Mouse (Mus musculus) limb, embryonic 10.5 days (tissue): ENCODE measurements around the gene Tpgs1. TPM values are rescaled to one million over a fixed set of nuclear protein-coding genes. Genes with fewer than 3 reads are reported as not detected.

Source experiments
- DNase-seq: peaks from one replicate; pipeline ENCODE4 v3.0.0-alpha.2; 2017; ENCODE audit warnings: low spot score
- H3K27ac ChIP-seq: fragments of 300-500 bp; sonication (generic); 2 replicates; pipeline ENCODE4 v1.5.1; 2016; ENCODE audit warnings: mild to moderate bottlenecking
- H3K27me3 ChIP-seq: fragments of 300-500 bp; sonication (generic); 2 replicates; pipeline ENCODE4 v1.6.1; 2016; ENCODE audit warnings: low read depth, mild to moderate bottlenecking; ENCODE audit not compliant: poor library complexity, severe bottlenecking
- H3K36me3 ChIP-seq: fragments of 300-500 bp; sonication (generic); 2 replicates; pipeline ENCODE4 v1.6.1; 2016; ENCODE audit warnings: mild to moderate bottlenecking, moderate library complexity
- H3K4me1 ChIP-seq: fragments of 300-500 bp; sonication (generic); 2 replicates; pipeline ENCODE4 v1.6.1; 2016
- H3K4me3 ChIP-seq: fragments of 300-500 bp; sonication (generic); 2 replicates; pipeline ENCODE4 v1.5.1; 2016; ENCODE audit warnings: mild to moderate bottlenecking, moderate library complexity
- H3K9me3 ChIP-seq: fragments of 300-500 bp; sonication (generic); replicated peaks from 2 replicates; pipeline ENCODE4 v1.6.1; 2016; ENCODE audit warnings: mild to moderate bottlenecking
- WGBS: fragments of 180-500 bp; shearing (Covaris S2); methylation state at CpG from one replicate; pipeline ENCODE4 v1.1.7; 2016; 5-methylcytosine and 5-hydroxymethylcytosine counted together
- polyA plus RNA-seq: library from polyadenylated mRNA; unstranded; fragments of >200 nt; fragmentation: Nextera tagmentation; extraction: Ambion mirVana; gene quantifications from 2 replicates; pipeline ENCODE4 v1.2.1, GENCODE M21; 2016

Gene Tpgs1
- polyA plus RNA-seq, 1 experiment from 2014 or later, result 73.0 TPM

GRCm38 (mm10) chr10:79712029-79712428 is 42.9 kb downstream of the Tpgs1 start:
- Histone ChIP-seq H3K27me3 (peaks cover 39% of the 10 kb centered on the region), H3K9me3 (no peaks in the 10 kb centered on the region), H3K4me1 (peaks cover 21% of the 10 kb centered on the region), H3K4me3 (no peak overlapping the region), H3K36me3 (peaks cover 60% of the 10 kb centered on the region), H3K27ac (no peak overlapping the region)
- 96% methylated on average over 1 of the region's 1 CpGs for WGBS
- no peak for DNase-seq

GRCm38 (mm10) chr10:79712499-79713126 is 43.4 kb downstream of the Tpgs1 start:
- Histone ChIP-seq H3K36me3 (peaks cover 54% of the 10 kb centered on the region), H3K9me3 (no peaks in the 10 kb centered on the region), H3K4me3 (no peak overlapping the region), H3K4me1 (peaks cover 21% of the 10 kb centered on the region), H3K27me3 (peaks cover 45% of the 10 kb centered on the region), H3K27ac (no peak overlapping the region)
- WGBS, result 8% methylated on average over 6 of the region's 6 CpGs
- DNase-seq, result peak; percentile 86

DNA sequence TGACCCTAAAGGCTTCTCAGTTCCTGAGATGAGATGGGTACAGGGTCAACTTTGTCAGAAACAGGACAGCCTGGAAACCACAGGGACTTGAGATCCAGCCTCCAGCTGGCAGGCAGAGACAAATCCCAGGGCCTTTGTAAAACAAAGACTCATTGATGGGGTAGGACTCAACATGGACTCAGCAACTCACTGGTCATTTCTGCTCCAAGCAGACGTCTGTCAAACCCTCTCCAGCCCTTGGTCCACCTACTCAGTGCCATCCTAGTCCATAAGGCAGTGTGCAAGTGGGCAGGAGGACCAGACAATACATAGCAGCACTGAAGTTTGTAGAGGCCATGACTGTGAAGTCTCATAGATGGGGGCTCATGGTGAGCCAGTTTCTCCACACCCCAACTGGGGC is 44.0 kb downstream of the Tpgs1 start:
- no peak for DNase-seq
- Histone ChIP-seq H3K27ac (no peak overlapping the region), H3K4me3 (no peak overlapping the region), H3K9me3 (no peaks in the 10 kb centered on the region), H3K4me1 (peaks cover 19% of the 10 kb centered on the region), H3K27me3 (peaks cover 50% of the 10 kb centered on the region), H3K36me3 (peaks cover 48% of the 10 kb centered on the region)
- WGBS, result 35% methylated on average over 1 of the region's 1 CpGs

DNA sequence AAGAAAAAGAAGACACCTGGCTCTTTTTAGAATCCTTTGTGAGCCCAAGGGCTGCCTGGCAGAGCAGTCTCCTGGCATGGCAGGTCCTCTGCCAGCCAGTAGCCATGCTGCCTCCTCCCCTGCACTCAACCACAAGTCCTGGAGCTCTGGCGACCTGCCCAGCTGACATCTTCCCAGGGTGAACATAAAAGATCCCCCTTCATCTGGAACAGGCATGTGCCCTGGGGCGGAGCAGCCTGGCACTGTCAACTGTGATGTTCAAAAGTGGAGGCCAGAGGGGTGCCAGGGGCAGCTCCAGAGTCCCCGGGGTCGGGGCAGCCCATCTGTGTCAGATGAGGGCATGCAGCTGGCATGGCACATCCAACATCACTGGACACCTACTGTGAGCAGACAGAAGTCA is 45.8 kb downstream of the Tpgs1 start:
- no peaks in the 10 kb centered on the region for H3K9me3 ChIP-seq
- DNase-seq, result no peak
- H3K27me3 ChIP-seq, result peaks cover 69% of the 10 kb centered on the region
- H3K27ac ChIP-seq, result no peak overlapping the region
- H3K36me3 ChIP-seq, result peaks cover 30% of the 10 kb centered on the region
- WGBS, result 74% methylated on average over 4 of the region's 4 CpGs
- peaks cover 19% of the 10 kb centered on the region for H3K4me1 ChIP-seq
- no peak overlapping the region for H3K4me3 ChIP-seq

DNA sequence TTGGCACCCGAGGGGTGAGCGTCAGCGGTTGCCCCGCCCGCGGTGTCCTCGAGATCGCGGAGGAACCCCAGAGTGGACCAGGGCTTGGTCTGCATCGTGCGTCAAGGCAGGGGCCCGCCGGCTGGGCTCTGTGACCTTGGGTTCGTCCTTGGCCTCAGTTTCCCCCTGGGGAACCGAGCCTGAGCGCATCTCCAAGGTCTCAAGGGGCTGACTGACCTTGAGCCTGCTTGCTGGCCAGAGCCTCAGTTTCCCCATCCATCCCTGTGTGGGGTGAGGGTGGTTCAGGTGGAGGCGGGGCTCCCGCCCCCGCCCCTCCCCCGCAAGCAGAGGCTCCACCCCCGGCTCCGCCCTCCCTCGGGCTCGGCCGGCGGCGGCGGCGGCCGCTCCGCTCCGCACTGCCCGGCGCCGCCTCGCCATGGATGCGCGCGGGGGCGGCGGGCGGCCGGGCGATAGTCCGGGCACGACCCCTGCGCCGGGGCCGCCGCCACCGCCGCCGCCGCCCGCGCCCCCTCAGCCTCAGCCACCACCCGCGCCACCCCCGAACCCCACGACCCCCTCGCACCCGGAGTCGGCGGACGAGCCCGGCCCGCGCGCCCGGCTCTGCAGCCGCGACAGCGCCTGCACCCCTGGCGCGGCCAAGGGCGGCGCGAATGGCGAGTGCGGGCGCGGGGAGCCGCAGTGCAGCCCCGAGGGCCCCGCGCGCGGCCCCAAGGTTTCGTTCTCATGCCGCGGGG is 47.3 kb downstream of the Tpgs1 start, which contains the start of gene Hcn2:
Hcn2 (plus strand) TSS at position 381 of the 734 bp plus-strand sequence.
- WGBS, result 5% methylated on average over 79 of the region's 91 CpGs
- H3K27ac ChIP-seq, result no peak within 1 kb of the TSS

GRCm38 (mm10) chr10:79716988-79717355 is 47.8 kb downstream of the Tpgs1 start:
- H3K27ac ChIP-seq, result no peak overlapping the region
- under 1% methylated on average over 44 of the region's 44 CpGs for WGBS
- peaks cover 19% of the 10 kb centered on the region for H3K4me1 ChIP-seq
- no peak for DNase-seq
- no peaks in the 10 kb centered on the region for H3K9me3 ChIP-seq
- peaks cover 10% of the 10 kb centered on the region for H3K36me3 ChIP-seq
- peaks cover 80% of the 10 kb centered on the region for H3K27me3 ChIP-seq
- H3K4me3 ChIP-seq, result peak overlapping the region; percentile 61

More for the DNA sequence above, 47.3 kb downstream of the Tpgs1 start, which contains the start of gene Hcn2:
- Histone ChIP-seq H3K9me3 (no peaks in the 10 kb centered on the region), H3K36me3 (peaks cover 16% of the 10 kb centered on the region), H3K27me3 (peaks cover 80% of the 10 kb centered on the region), H3K4me3 (peak within 1 kb of the TSS; percentile 61), H3K4me1 (peaks cover 19% of the 10 kb centered on the region)
- no peak for DNase-seq

DNA sequence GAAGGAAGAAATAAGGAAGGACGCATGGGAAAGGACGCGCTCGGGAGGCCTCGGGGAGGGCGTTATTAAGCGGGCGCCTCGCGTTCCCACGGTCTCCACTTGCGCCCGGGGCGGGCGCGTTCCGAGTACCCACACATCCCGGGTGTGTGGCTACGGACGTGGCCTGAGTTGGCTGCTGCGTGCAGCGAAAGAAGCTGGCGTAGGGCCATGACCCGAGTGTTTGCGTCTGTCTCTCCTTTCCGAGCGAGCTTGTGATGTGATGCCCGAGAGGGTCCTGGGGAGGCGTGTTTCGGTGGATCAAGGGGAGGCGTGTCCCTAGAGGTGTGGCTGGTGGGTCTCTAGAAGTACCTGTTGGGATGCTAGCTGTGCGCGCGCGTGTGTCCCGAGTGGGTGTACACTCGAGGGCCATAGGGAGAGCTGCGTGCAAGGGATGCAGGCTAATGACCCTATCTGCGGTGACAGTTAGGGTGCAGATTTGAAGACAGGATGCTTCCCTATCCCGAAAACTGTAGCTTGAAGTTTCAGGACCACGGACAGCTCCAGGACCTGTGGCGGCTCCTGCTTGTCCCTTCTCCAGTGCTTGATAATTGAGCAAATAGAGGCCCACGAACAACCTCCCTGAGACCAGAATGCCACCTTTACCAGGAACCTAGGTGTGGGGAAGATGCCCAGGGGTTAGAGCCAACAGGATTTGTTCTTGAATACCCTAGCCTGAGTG is 48.6 kb downstream of the Tpgs1 start:
- peak; percentile 90 for DNase-seq
- Histone ChIP-seq H3K27me3 (peaks cover 80% of the 10 kb centered on the region), H3K9me3 (no peaks in the 10 kb centered on the region), H3K4me1 (peaks cover 19% of the 10 kb centered on the region), H3K27ac (no peak overlapping the region), H3K36me3 (peaks cover 2% of the 10 kb centered on the region; the same call in 1 of the 2 replicates), H3K4me3 (peak overlapping the region; percentile 61)
- WGBS, result 6% methylated on average over 43 of the region's 43 CpGs

- peaks cover 19% of the 10 kb centered on the region for H3K4me1 ChIP-seq
- no peaks in the 10 kb centered on the region for H3K36me3 ChIP-seq
- H3K27ac ChIP-seq, result no peak overlapping the region
- H3K4me3 ChIP-seq, result no peak overlapping the region
- WGBS, result 74% methylated on average over 5 of the region's 5 CpGs
- DNase-seq, result no peak
- peaks cover 50% of the 10 kb centered on the region for H3K27me3 ChIP-seq
- H3K9me3 ChIP-seq, result no peaks in the 10 kb centered on the region
These were observed 51.9 kb downstream of the Tpgs1 start for GRCm38 (mm10) chr10:79721089-79721488.

DNA sequence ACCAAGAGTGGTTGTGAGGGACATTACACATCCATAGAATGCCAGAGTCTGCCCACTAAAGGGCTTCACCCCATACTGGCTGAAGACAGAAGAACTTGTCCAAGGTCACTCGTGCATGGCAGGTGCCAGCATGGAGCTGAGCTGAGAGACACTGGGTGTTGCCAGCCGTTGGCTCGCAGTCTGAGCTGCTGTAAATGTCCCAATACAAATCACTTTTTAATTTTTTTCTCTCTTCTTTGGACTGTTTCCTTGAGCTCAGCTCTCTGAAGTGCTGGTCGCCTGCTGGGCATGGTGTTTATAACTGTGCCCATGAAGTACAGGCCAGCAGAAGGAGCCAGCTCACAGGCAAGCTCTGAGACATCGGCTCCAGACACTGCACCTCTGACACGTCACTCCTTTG is 53.9 kb downstream of the Tpgs1 start:
- no peaks in the 10 kb centered on the region for H3K36me3 ChIP-seq

GRCm38 (mm10) chr10:79723692-79724091 is 54.5 kb downstream of the Tpgs1 start:
- Histone ChIP-seq H3K27ac (no peak overlapping the region), H3K27me3 (peaks cover 24% of the 10 kb centered on the region), H3K36me3 (no peaks in the 10 kb centered on the region), H3K4me1 (peaks cover 3% of the 10 kb centered on the region; the same call in 1 of the 2 replicates), H3K9me3 (no peaks in the 10 kb centered on the region), H3K4me3 (no peak overlapping the region)
- no peak for DNase-seq
- 84% methylated on average over 7 of the region's 7 CpGs for WGBS

More for the DNA sequence above, 53.9 kb downstream of the Tpgs1 start:
- H3K4me1 ChIP-seq, result peaks cover 3% of the 10 kb centered on the region; the same call in 1 of the 2 replicates
- H3K27ac ChIP-seq, result no peak overlapping the region
- H3K27me3 ChIP-seq, result peaks cover 30% of the 10 kb centered on the region
- no peak for DNase-seq
- 81% methylated on average over 6 of the region's 6 CpGs for WGBS
- no peaks in the 10 kb centered on the region for H3K9me3 ChIP-seq
- no peak overlapping the region for H3K4me3 ChIP-seq
